Mouse (Mus musculus) adrenal gland, adult 8-10 months (tissue): Measurements from ENCODE around the gene Fgfrl1. TPM values are rescaled to one million over a fixed set of nuclear protein-coding genes. Genes with fewer than 3 reads are reported as not detected.

Source experiments
- DNase-seq: peaks from one replicate; pipeline ENCODE4 v3.0.0; 2022
- total RNA-seq, 4 experiments: library from RNA; stranded (reverse); gene quantifications; 2 replicates each; pipeline ENCODE4 v1.2.4; 2022

Gene Fgfrl1
- total RNA-seq: 10 to 100 TPM; 29.5 to 52.6 (median 34.7) TPM

DNA sequence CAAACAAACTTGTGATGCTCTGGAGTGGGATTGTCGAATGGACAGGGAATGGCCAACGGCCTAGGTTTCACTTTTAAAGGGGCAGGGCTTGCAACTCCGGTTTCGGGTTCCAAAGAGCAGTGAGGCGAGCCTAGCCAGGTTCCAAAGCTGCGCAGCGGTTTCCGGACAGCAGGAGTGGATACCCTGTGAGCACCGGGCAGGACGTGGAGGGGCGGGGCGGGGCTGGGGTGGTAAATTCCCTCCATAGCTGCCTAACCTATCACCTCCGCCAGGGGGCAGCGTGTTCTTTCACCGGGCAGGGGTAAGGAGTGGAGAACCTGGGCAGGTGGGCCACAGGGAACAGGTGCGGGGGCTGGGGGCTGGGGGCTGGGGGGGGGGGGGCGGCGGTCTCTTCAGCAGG lies at the start of gene Fgfrl1:
Gene Fgfrl1 (plus strand): TSS at position 112 of the 400 bp plus-strand sequence.
- no peak for DNase-seq

DNA sequence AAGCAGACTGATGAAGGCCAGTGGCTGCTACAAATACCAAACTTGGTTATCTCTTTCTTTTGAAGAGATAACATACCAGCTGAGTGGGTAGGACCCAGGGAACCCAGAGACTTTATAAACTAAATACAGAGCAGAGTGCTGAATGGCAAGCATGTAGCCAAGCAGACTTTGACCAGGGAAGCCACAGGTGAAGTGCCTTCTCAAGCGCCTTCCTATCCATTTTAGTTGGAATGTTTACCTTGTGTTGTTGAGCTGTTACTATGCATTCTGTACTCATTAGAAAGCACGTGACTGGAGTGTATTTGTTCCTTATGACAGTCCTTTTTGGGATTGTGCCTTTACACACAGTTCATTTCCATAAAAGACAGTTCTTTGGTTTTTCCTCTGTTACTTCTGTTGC lies 48.5 kb upstream of the Fgfrl1 start:
- DNase-seq: no peak

DNA sequence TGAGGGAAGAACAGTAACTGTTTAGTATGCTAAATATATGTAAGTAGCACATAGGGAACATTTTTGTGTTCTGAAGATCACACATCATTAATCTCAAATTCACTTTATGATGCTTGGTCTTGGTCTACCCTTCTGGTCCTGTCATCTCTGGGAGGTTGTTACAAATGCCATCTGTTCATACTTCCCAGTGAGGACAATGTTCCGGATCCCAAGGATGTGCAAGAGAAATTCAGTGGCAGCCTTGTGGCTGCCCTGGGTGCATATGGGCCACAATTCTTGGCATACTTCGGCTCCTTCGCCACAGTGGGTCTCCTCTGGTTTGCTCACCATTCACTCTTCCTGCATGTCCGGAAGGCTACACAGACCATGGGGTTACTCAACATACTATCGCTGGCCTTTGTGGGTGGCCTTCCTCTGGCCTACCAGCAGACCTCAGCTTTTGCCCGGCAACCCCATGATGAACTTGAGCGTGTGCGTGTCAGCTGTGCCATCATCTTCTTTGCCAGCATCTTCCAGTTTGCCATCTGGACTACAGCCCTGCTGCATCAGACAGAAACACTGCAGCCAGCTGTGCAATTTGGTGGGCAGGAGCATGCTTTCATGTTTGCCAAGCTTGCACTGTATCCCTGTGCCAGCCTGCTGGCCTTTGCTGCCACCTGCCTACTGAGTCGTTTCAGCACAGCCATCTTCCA lies 46.4 kb upstream of the Fgfrl1 start:
- no peak for DNase-seq

GRCm38 (mm10) chr5:108646343-108646660 lies 45.9 kb upstream of the Fgfrl1 start:
- no peak for DNase-seq

DNA sequence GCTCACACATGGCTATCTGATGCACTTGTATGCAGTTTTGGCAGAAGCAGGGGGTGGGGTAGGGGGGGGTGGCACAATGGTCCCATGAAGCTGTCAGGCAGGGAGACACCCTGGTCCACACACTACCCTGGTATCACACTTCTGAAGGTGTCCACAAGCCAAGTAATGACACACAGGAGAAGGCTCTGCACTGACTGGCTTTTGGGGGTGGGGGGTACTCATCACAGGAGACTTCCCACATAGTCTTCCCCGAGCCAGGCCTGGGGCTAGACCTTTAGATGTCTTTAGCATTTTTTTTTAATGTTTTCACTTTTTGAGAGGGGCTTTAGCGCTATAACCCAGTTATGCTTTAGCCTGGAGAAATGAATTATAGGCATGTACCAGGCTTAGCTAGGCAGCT lies 44.9 kb upstream of the Fgfrl1 start:
- no peak for DNase-seq

GRCm38 (mm10) chr5:108647820-108648465 lies 44.2 kb upstream of the Fgfrl1 start:
- no peak for DNase-seq

- no peak for DNase-seq
Observed at GRCm38 (mm10) chr5:108648937-108649576, 43.1 kb upstream of the Fgfrl1 start.

DNA sequence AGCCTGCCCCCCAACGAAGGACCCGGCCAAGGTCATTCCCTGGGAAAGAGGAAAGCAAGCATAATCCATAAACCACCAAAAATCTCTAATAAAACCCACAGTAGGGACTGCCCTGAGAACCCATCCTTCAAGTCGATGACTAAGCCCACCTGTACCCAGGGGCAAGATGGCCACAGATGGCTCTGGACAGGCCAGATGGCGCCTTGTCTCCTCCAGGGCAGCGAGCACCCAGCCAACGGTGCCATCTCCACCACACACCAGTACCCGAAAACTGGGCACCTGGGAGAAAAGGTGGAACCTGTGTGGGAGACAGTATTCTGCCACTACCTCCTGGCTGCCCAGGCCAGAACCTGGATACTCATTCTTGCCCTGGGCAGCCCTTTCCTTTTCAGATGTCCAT lies 41.8 kb upstream of the Fgfrl1 start:
- no peak for DNase-seq

DNA sequence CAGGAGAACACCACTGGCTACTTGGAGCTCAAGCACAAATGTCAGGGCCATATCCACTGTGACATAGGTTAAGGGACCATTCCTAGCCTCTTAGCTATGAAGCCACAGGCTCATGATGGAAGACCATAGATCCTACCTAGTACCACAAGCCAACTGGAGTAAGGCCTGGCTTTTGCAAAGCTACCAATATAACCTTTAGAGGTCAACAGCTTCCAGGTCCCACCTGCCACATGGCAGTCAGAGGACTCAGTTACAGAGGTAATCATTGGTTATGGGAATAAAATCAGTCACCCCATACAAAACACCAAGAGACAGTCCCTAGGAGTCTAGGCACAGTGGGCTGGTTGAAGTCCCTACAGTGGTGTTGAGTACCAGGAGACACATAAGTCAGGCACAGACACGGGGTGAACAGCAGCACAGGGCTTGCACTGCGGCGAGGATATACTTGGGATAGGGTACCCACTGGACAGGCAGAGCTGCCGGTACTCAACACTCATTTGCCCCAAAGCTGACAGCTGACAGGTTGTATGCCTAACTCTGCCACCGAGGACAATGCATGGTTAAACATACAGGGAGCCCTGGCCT lies 41.0 kb upstream of the Fgfrl1 start:
- DNase-seq: no peak

DNA sequence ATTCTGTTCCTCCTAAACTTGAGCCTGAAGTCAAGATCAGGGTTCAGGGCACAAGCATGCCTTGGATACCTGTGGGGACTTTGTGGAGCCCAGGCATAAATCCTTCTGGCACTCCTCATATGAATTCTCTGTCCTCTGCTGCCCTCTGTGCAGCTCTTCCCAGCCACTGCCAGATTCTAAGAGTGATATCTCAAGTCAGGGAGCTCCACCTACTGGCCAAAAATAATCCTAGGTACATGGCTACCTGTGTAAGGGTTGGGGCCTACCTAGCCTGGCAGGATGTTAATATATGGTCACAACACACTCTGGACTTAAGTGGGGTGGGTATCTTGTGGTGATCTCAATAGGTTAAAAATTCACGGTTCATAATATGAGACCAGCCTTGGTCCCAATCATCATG lies 40.4 kb upstream of the Fgfrl1 start:
- no peak for DNase-seq

DNA sequence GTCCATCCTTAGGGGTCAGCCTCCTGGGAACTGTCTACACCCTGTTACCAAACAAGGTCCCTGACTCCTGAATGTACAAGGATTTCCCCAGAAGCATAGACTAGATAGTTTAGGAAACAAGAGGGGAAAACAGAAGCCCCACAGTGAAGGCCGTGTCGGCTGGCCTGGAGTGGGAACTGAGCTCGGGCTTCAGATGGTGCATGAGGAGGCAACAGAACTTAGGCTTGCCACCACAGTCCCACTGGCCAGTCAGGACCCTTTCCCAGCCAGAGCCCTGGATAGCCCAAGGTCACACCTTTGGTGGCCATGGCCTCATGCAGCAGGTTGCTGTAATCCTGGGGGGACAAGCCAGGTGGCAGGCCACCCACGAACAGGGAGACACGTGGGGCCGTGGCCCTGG lies 38.8 kb upstream of the Fgfrl1 start:
- DNase-seq: no peak

GRCm38 (mm10) chr5:108654444-108654990 lies 37.7 kb upstream of the Fgfrl1 start:
- no peak for DNase-seq

DNA sequence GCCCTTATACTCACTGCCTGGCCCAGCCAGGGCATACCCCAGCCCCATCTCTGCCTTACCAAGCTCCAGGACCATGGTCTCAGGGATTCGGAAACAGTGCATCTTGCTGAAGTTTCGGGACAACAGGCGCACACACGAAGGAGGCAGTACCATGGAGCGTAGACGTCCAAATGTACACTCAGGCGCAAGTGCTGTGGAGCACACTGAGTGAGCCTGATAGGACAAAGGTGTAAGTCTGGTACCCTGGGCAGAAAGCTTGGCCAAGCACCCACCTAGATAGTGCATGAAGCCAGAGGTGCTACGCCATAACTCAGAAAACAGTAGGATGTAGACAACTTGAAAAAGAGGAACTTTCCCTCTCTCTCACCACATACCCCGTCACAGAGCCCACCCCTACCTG lies 36.8 kb upstream of the Fgfrl1 start:
- no peak for DNase-seq

GRCm38 (mm10) chr5:108655891-108656650 lies 36.1 kb upstream of the Fgfrl1 start:
- DNase-seq: no peak

DNA sequence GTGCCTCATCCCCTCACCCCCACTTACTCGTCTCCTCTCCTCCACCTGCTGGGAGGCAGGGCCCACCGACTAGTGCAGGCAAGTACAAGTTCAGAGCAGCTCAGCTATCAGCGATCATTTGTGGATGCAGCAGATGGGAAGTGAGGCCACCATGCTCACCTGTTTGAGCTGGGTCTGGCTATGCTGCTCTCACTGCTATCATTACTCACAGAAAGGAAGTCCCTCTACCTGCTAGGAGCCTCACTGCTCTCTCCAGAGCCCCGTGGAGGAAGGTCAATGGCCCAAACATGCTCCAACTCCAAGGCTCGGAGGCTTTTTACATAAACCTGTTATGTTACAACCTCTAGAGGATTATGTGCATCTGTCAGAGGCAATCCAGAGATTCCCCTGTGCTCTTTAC lies 34.8 kb upstream of the Fgfrl1 start:
- no peak for DNase-seq

GRCm38 (mm10) chr5:108658611-108659010 lies 33.6 kb upstream of the Fgfrl1 start:
- DNase-seq: no peak

- DNase-seq: no peak
Observed at GRCm38 (mm10) chr5:108659698-108660631, 32.2 kb upstream of the Fgfrl1 start, which contains the start of gene Idua. Gene Idua (plus strand): TSS chr5:108660331.

GRCm38 (mm10) chr5:108660632-108661268 lies 31.4 kb upstream of the Fgfrl1 start:
- DNase-seq: peak; percentile 88

GRCm38 (mm10) chr5:108662772-108663171 lies 29.4 kb upstream of the Fgfrl1 start:
- no peak for DNase-seq

DNA sequence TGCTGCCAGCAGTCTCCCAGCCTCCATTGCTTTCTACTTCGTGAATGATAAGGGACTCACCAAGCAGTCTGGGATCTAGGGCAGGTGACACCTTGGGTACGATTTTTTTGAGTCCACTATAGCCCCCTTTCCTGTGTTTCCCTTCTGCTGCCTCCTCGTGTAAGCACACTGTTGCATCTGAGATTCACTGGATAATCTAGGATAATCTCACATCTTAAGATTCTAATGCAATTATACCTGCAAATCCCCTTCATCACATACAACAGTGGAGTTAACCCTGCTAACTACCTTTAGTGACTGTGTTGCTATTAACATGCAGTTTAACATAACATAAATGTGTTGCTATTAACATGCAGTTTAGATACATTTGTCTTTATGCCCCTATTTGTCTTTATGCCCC lies 27.1 kb upstream of the Fgfrl1 start:
- DNase-seq: no peak

DNA sequence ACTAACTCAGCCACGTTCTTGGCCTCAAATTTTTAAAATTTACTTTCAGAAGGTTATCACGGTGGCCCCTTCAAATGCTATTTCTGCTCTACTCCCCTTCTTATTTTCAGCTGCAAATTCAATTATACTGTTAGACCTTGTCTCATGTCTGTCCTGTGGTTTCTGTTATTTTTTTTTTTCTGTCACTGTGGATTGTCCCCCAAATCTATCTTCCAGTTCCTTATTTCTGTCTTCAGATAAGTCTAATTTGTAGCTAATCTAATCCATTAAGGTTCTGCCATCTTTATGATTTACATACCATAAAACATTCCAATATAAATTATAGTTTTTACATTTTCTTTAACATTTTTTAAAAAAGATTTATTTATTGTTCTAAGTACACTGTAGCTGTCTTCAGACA lies 24.8 kb upstream of the Fgfrl1 start:
- no peak for DNase-seq
